10 mouse cellular contexts compared by ENCODE assay signal in the genomic region with DNA sequence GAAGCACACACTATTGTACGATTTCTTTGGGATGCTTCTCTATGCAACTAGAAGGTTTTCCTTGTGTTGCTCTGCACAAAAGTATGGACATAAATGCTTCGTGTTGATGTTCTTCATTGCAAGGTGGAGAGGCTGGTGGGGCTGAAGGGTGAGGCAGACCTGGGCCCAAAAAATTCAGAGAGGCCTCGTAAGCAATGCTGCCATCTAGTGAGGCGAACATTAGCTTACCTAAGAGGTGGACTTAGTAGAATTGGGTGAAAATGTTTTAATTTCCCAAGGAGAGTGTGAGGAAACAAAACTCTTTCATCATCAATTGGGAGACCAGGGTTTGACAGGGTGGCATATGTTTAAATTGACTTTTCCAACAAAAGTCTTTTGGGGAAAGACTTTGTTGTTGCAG.
DNase-seq lines count a peak whose midpoint lies in the region; ATAC-seq and TF ChIP-seq lines count a peak whose summit lies in the region.
"Had no signal": no experiment of that assay in that cellular context is flagged by ENCODE, and none has a peak within 500 bp of the region (broad histone marks: within the 10 kb centered on the region; RNA-seq: fewer than 3 reads in every experiment).

No protein-coding gene starts in this region.

- no peak for ATAC-seq in intestine, postnatal 0 days
- no peak for ATAC-seq in intestine, embryonic 16.5 days

- no peak overlapping the region for H3K4me3 ChIP-seq in intestine, postnatal 0 days (ENCODE audit: low read depth, low read length)
- no peak overlapping the region for H3K4me3 ChIP-seq in intestine, embryonic 16.5 days (ENCODE audit: low read length)
- H3K4me3 ChIP-seq: erythroblast, embryonic 14.5 days had no signal

- peak; percentile 53 for TF ChIP-seq CTCF in intestine, postnatal 0 days (IDR thresholded peaks at IDR 0.05; ENCODE audit: low read depth)

- H3K27ac ChIP-seq in intestine, postnatal 0 days (ENCODE audit: low read depth, low read length) = no peak overlapping the region
- no peak overlapping the region for H3K27ac ChIP-seq in intestine, embryonic 16.5 days (ENCODE audit: low read length)

- H3K4me2 ChIP-seq in intestine, postnatal 0 days (replicated peaks; ENCODE audit: low read depth) = no peak overlapping the region
- H3K4me2 ChIP-seq in intestine, embryonic 16.5 days (ENCODE audit: low read depth, low read length) = no peak overlapping the region

- H3K27me3 ChIP-seq in intestine, postnatal 0 days (replicated peaks; ENCODE audit: control insufficient read depth, insufficient read depth, low read length) = no peaks in the 10 kb centered on the region
- no peaks in the 10 kb centered on the region for H3K27me3 ChIP-seq in intestine, embryonic 16.5 days (replicated peaks; ENCODE audit: control insufficient read depth, insufficient read depth, low read length)

- no peaks in the 10 kb centered on the region for H3K36me3 ChIP-seq in intestine, postnatal 0 days (ENCODE audit: control insufficient read depth, insufficient read depth)
- H3K36me3 ChIP-seq in intestine, embryonic 16.5 days (ENCODE audit: control insufficient read depth, insufficient read depth, low read length) = no peaks in the 10 kb centered on the region

- no peaks in the 10 kb centered on the region for H3K9me3 ChIP-seq in intestine, postnatal 0 days (ENCODE audit: control insufficient read depth)
- no peaks in the 10 kb centered on the region for H3K9me3 ChIP-seq in intestine, embryonic 16.5 days (ENCODE audit: control insufficient read depth, low read length)

- DNase-seq in cerebellum, adult 9-10 months = peak; percentile 26
- no peak for DNase-seq in cerebellum, adult 9-11 months
- DNase-seq in right cerebral cortex, postnatal 4 days = peak; percentile 12
- no peak for DNase-seq in right cerebral cortex, postnatal 25 days
- DNase-seq in urinary bladder, postnatal 10 days (ENCODE audit: low spot score) = no peak
- DNase-seq in left cerebral cortex, adult 8-10 months (ENCODE audit: low spot score in 2 of 2) = no peak
- DNase-seq: thymus, postnatal 14 days had no signal

- no peaks in the 10 kb centered on the region for H3K4me1 ChIP-seq in intestine, postnatal 0 days (replicated peaks; ENCODE audit: control insufficient read depth, insufficient read depth, low read length)
- H3K4me1 ChIP-seq in intestine, embryonic 16.5 days (ENCODE audit: control insufficient read depth, insufficient read depth, low read length) = no peaks in the 10 kb centered on the region

- no peak overlapping the region for H3K9ac ChIP-seq in intestine, postnatal 0 days (ENCODE audit: low read depth, low read length)
- H3K9ac ChIP-seq in intestine, embryonic 16.5 days (ENCODE audit: low read depth, low read length) = no peak overlapping the region

- WGBS in intestine, postnatal 0 days = 69% methylated on average over 4 of the region's 4 CpGs
- 64% methylated on average over 4 of the region's 4 CpGs for WGBS in intestine, embryonic 16.5 days

Comparison
In these comparisons a context has a peak if more than half of its experiments do, and no peak if none do; other contexts are left out.
1. DNase-seq: peak in cerebellum, adult 9-10 months (single experiment) and right cerebral cortex, postnatal 4 days (single experiment); none in cerebellum, adult 9-11 months (single experiment), right cerebral cortex, postnatal 25 days (single experiment), urinary bladder, postnatal 10 days (single experiment) and left cerebral cortex, adult 8-10 months (0 of 2).